Mouse (Mus musculus): ENCODE data around the gene Olfr1106. TPM values are rescaled to one million over a fixed set of nuclear protein-coding genes. Genes with fewer than 3 reads are reported as not detected.

Gene Olfr1106
- polyA plus RNA-seq (2016; fragmentation: Nextera tagmentation; extraction: Ambion mirVana) = not detected in 2 replicates

DNA sequence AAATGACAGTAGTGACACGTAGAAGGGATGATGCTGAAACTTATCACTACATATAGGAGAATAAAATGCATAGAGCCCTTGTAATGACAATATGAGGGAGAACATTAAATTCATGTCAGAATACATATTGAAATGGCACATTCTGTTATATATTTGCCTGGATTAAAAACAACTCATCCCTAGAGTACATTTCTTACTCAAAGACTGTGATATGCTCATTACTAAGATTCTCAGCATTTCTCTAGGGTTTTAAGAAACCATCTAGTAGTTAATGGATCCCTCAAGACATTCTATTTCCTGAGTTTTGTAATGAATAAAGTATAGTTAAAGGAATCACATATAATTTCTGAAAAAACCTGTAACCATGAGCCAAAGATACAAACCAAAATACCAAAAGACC, at the start of gene Olfr1106:
TSS of gene Olfr1106 (minus strand) at position 101 of the 400 bp plus-strand sequence.
- no peak within 1 kb of the TSS for H3K27ac ChIP-seq
- ATAC-seq = no peak
- 69% methylated on average over 1 of the region's 1 CpGs for WGBS (ENCODE audit: insufficient replicate concordance)

DNA sequence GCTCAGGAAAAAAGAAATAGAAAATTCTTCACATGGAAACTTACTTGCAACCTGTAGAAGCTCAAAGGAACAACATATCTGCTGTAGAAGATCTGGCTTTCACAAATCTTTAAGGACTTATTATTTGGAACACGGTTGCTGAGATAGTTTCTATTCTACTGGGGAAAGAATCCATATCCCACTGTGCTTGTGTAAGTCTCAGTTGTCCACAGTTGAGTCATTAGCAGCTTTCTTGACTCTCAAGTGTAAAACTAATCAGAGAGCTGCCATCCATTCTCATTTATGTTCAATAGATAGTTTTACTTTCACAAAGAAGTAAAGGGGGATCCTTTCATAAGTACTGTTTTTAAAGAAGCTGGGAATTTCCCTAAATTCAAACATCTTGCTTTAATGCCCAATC, 43.8 kb upstream of the Olfr1106 start, which contains the start of gene Olfr1109:
TSS of gene Olfr1109 (minus strand) at position 101 of the 400 bp plus-strand sequence.
- Histone ChIP-seq H3K27ac (no peak within 1 kb of the TSS), H3K36me3 (no peaks in the 10 kb centered on the region), H3K4me2 (no peak within 1 kb of the TSS), H3K9me3 (replicated peaks) (no peaks in the 10 kb centered on the region), H3K27me3 (replicated peaks) (no peaks in the 10 kb centered on the region), H3K4me3 (no peak within 1 kb of the TSS), H3K9ac (no peak within 1 kb of the TSS), H3K4me1 (no peaks in the 10 kb centered on the region)
- no peak for ATAC-seq
- WGBS (ENCODE audit: insufficient replicate concordance) = 49% methylated on average over 1 of the region's 1 CpGs

More for the DNA sequence above, at the start of gene Olfr1106:
- no peaks in the 10 kb centered on the region for H3K9me3 ChIP-seq (replicated peaks)
- no peak within 1 kb of the TSS for H3K9ac ChIP-seq
- H3K36me3 ChIP-seq = no peaks in the 10 kb centered on the region
- no peak within 1 kb of the TSS for H3K4me2 ChIP-seq
- no peak within 1 kb of the TSS for H3K4me3 ChIP-seq
- H3K27me3 ChIP-seq (replicated peaks) = no peaks in the 10 kb centered on the region
- no peaks in the 10 kb centered on the region for H3K4me1 ChIP-seq

DNA sequence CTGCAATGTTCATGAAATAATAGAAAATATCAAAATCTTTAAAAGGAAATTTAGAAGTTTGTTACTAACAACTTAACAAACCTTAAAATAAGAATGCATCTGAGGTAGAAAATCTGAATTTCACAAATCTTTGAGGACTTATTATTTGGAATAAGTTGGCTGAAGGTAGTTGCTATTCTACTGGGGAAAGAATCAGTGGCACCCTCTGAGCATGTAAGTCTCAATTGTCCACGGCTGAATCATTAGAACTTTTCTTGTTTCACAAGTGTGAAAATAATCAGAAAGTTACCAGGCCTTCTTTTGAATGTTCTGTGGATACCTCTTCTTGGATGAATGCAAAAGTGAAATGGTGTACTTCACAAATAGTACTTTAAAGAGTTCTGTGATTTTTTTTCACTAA, 23.6 kb upstream of the Olfr1106 start, which contains the start of gene Olfr1107:
TSS of gene Olfr1107 (minus strand) at position 101 of the 400 bp plus-strand sequence.
- WGBS (ENCODE audit: insufficient replicate concordance) = 66% methylated on average over 1 of the region's 1 CpGs
- ATAC-seq = no peak
- Histone ChIP-seq H3K36me3 (no peaks in the 10 kb centered on the region), H3K4me3 (no peak within 1 kb of the TSS), H3K4me1 (no peaks in the 10 kb centered on the region), H3K9ac (no peak within 1 kb of the TSS), H3K27ac (no peak within 1 kb of the TSS), H3K27me3 (replicated peaks) (no peaks in the 10 kb centered on the region), H3K9me3 (replicated peaks) (no peaks in the 10 kb centered on the region), H3K4me2 (no peak within 1 kb of the TSS)

DNA sequence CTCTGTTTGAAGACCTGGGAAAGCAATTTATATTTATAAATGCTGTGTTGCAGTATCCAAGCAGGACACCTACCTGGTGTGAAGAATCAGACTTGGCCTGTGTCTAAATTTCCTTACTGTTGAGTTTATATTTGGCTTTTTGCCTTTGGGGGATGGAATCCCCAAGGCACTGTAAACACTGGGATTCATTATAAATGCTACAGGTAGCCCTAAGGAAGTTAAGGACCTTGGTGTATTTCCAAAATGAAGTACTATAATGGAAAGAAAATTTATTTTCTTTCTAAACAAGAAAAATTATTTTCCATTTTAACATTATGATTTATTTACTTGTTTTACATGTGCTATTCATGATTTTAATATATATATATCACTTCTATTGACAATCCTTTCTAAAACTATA, 15.6 kb downstream of the Olfr1106 start, which contains the start of gene Olfr1105:
TSS of gene Olfr1105 (minus strand) at position 101 of the 400 bp plus-strand sequence.
- no peaks in the 10 kb centered on the region for H3K27me3 ChIP-seq (replicated peaks)
- no peak within 1 kb of the TSS for H3K4me2 ChIP-seq
- no peaks in the 10 kb centered on the region for H3K9me3 ChIP-seq (replicated peaks)
- no peak within 1 kb of the TSS for H3K9ac ChIP-seq
- no peak within 1 kb of the TSS for H3K27ac ChIP-seq
- no peak within 1 kb of the TSS for H3K4me3 ChIP-seq
- H3K36me3 ChIP-seq = no peaks in the 10 kb centered on the region
- no peaks in the 10 kb centered on the region for H3K4me1 ChIP-seq
- no peak for ATAC-seq

DNA sequence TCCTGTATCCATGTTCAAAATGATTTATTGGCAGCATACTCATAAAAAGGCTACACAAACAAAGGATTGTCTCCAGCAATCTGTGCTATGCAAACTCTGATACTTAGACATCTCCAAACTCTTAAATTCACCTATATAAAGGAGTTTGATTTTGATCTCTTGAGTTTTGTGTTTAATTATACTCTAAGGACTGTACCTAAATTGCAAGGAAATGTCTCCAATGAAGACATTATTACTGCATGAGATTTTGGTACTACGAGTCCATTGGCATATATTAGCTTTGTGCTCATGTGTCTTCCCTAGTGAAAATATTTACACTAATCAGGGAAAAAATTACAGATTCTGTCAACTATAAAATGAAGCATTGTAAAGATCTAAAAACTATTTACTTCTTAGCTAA, 25.1 kb downstream of the Olfr1106 start, which contains the start of gene Olfr1104:
TSS of gene Olfr1104 (minus strand) at position 101 of the 400 bp plus-strand sequence.
- 51% methylated on average over 1 of the region's 1 CpGs for WGBS (ENCODE audit: insufficient replicate concordance)
- Histone ChIP-seq H3K27ac (no peak within 1 kb of the TSS), H3K9ac (no peak within 1 kb of the TSS), H3K4me1 (no peaks in the 10 kb centered on the region), H3K4me3 (no peak within 1 kb of the TSS), H3K27me3 (replicated peaks) (no peaks in the 10 kb centered on the region), H3K4me2 (no peak within 1 kb of the TSS), H3K9me3 (replicated peaks) (no peaks in the 10 kb centered on the region), H3K36me3 (no peaks in the 10 kb centered on the region)
- ATAC-seq = no peak

DNA sequence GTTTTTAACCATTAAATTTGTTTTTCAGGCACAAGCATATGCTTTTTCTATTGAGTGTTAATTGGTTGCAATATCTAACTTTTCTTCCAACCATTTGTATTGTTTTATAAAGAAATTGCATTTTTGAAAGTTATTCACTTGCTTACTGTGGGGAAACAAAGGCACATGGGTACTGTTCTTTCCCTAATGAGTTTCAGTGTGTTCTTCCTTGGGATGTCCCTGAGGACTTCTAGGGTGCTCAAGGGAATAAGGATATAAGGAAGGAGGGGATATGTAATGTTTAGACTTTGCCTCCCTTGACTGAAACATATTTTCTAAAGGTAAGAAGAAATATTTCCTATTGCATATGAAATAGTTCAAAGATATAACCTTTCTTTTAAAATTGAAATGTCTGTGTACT, 54.0 kb downstream of the Olfr1106 start, which contains the start of gene Olfr1102:
TSS of gene Olfr1102 (plus strand) at position 301 of the 400 bp plus-strand sequence.
- H3K4me3 ChIP-seq = no peak within 1 kb of the TSS
- no peak within 1 kb of the TSS for H3K4me2 ChIP-seq
- H3K9ac ChIP-seq = no peak within 1 kb of the TSS
- H3K36me3 ChIP-seq = no peaks in the 10 kb centered on the region
- no peaks in the 10 kb centered on the region for H3K27me3 ChIP-seq (replicated peaks)
- H3K9me3 ChIP-seq (replicated peaks) = no peaks in the 10 kb centered on the region
- ATAC-seq = no peak
- no peaks in the 10 kb centered on the region for H3K4me1 ChIP-seq
- no peak within 1 kb of the TSS for H3K27ac ChIP-seq

Other genes with a start within 250 kb of the Olfr1106 start
- gene Olfr141, start 242.3 kb downstream of the Olfr1106 start, polyA plus RNA-seq (2016; fragmentation: Nextera tagmentation; extraction: Ambion mirVana) = not detected in 2 replicates
- not detected in 2 replicates for gene Olfr1094, start 227.6 kb downstream of the Olfr1106 start, polyA plus RNA-seq (2016; fragmentation: Nextera tagmentation; extraction: Ambion mirVana)
- gene Olfr1095, start 200.6 kb downstream of the Olfr1106 start, polyA plus RNA-seq (2016; fragmentation: Nextera tagmentation; extraction: Ambion mirVana) = not detected in 2 replicates
- gene Gm13723, start 177.5 kb downstream of the Olfr1106 start, polyA plus RNA-seq (2016; fragmentation: Nextera tagmentation; extraction: Ambion mirVana) = not detected in 2 replicates
- not detected in 2 replicates for gene Olfr1097, start 160.1 kb downstream of the Olfr1106 start, polyA plus RNA-seq (2016; fragmentation: Nextera tagmentation; extraction: Ambion mirVana)
- not detected in 2 replicates for gene Olfr1098, start 127.7 kb downstream of the Olfr1106 start, polyA plus RNA-seq (2016; fragmentation: Nextera tagmentation; extraction: Ambion mirVana)
- not detected in 2 replicates for gene Olfr1099, start 91.6 kb downstream of the Olfr1106 start, polyA plus RNA-seq (2016; fragmentation: Nextera tagmentation; extraction: Ambion mirVana)
- not detected in 2 replicates for gene Olfr1100, start 72.3 kb downstream of the Olfr1106 start, polyA plus RNA-seq (2016; fragmentation: Nextera tagmentation; extraction: Ambion mirVana)
- not detected in 2 replicates for gene Olfr1101, start 61.1 kb downstream of the Olfr1106 start, polyA plus RNA-seq (2016; fragmentation: Nextera tagmentation; extraction: Ambion mirVana)
- not detected in 2 replicates for gene Olfr1102, start 53.9 kb downstream of the Olfr1106 start, polyA plus RNA-seq (2016; fragmentation: Nextera tagmentation; extraction: Ambion mirVana)
- gene Olfr1104, start 25.2 kb downstream of the Olfr1106 start, polyA plus RNA-seq (2016; fragmentation: Nextera tagmentation; extraction: Ambion mirVana) = not detected in 2 replicates
- not detected in 2 replicates for gene Olfr1105, start 15.7 kb downstream of the Olfr1106 start, polyA plus RNA-seq (2016; fragmentation: Nextera tagmentation; extraction: Ambion mirVana)
- not detected in 2 replicates for gene Olfr1107, start 23.5 kb upstream of the Olfr1106 start, polyA plus RNA-seq (2016; fragmentation: Nextera tagmentation; extraction: Ambion mirVana)
- not detected in 2 replicates for gene Olfr1109, start 43.7 kb upstream of the Olfr1106 start, polyA plus RNA-seq (2016; fragmentation: Nextera tagmentation; extraction: Ambion mirVana)
- gene Olfr259, start 62.3 kb upstream of the Olfr1106 start, polyA plus RNA-seq (2016; fragmentation: Nextera tagmentation; extraction: Ambion mirVana) = not detected in 2 replicates
- not detected in 2 replicates for gene Olfr1110, start 88.0 kb upstream of the Olfr1106 start, polyA plus RNA-seq (2016; fragmentation: Nextera tagmentation; extraction: Ambion mirVana)
- gene Olfr1111, start 100.4 kb upstream of the Olfr1106 start, polyA plus RNA-seq (2016; fragmentation: Nextera tagmentation; extraction: Ambion mirVana) = not detected in 2 replicates
- gene Olfr1112, start 135.5 kb upstream of the Olfr1106 start, polyA plus RNA-seq (2016; fragmentation: Nextera tagmentation; extraction: Ambion mirVana) = not detected in 2 replicates
- not detected in 2 replicates for gene Olfr1113, start 156.7 kb upstream of the Olfr1106 start, polyA plus RNA-seq (2016; fragmentation: Nextera tagmentation; extraction: Ambion mirVana)
- gene Olfr1115, start 195.7 kb upstream of the Olfr1106 start, polyA plus RNA-seq (2016; fragmentation: Nextera tagmentation; extraction: Ambion mirVana) = not detected in 2 replicates
- not detected in 2 replicates for gene Olfr1116, start 215.3 kb upstream of the Olfr1106 start, polyA plus RNA-seq (2016; fragmentation: Nextera tagmentation; extraction: Ambion mirVana)